17 mouse cellular contexts compared by ENCODE assay signal in the genomic region with DNA sequence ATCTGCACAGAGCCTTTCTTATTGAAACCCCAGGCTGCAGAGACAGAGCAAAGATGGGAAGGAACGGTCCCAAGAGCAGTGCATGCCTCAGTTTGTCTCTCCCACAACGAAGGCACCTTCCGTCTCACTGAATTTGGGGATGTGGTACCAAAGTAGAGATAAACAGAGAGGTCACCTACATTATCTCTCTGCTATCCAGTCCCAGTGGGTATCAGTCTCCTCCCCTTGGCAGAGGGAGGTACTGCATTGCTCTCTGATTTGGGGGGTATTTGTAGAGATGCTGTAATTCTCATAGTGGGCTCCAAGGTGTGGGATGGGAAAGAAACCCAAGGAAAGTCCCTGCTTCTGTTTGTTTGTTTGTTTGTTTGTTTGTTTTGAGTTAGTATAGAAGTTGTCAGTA. TPM values are rescaled to one million over a fixed set of nuclear protein-coding genes. Genes with fewer than 3 reads are reported as not detected.
DNase-seq lines count a peak whose midpoint lies in the region; ATAC-seq and TF ChIP-seq lines count a peak whose summit lies in the region.
"Had no signal": no experiment of that assay in that cellular context is flagged by ENCODE, and none has a peak within 500 bp of the region (broad histone marks: within the 10 kb centered on the region; RNA-seq: fewer than 3 reads in every experiment).

No protein-coding gene starts in this region.

- no peak overlapping the region for H3K27ac ChIP-seq in heart, adult 2 months
- H3K27ac ChIP-seq in liver, embryonic 14.5 days: no peak overlapping the region
- H3K27ac ChIP-seq in hindbrain, embryonic 13.5 days: no peak overlapping the region
- H3K27ac ChIP-seq: limb, embryonic 15.5 days had no signal

- no peak overlapping the region for H3K9ac ChIP-seq in heart, adult 2 months (ENCODE audit: low read depth, low read length)
- H3K9ac ChIP-seq in liver, embryonic 14.5 days (replicated peaks): no peak overlapping the region
- no peak overlapping the region for H3K9ac ChIP-seq in hindbrain, embryonic 13.5 days
- H3K9ac ChIP-seq: limb, embryonic 15.5 days had no signal

- no peak for TF ChIP-seq EP300 in heart, adult 2 months (IDR thresholded peaks at IDR 0.05; ENCODE audit: insufficient read depth, low read depth, low read length)
- TF ChIP-seq EP300 in liver, embryonic 14.5 days (IDR thresholded peaks at IDR 0.05; ENCODE audit: low read depth): no peak

- no peaks in the 10 kb centered on the region; the same call in 1 of the 2 replicates for H3K27me3 ChIP-seq in heart, adult 2 months (ENCODE audit: control insufficient read depth, insufficient read depth, low read length)
- no peaks in the 10 kb centered on the region for H3K27me3 ChIP-seq in liver, embryonic 14.5 days (ENCODE audit: control insufficient read depth, insufficient read depth, low read length)
- no peaks in the 10 kb centered on the region for H3K27me3 ChIP-seq in hindbrain, embryonic 13.5 days
- H3K27me3 ChIP-seq: limb, embryonic 15.5 days had no signal

- intact Hi-C loops in heart, adult 2 months (cut with DNase I): no loop called here
- intact Hi-C loops in heart, postnatal 25 days (cut with DNase I): no loop called here

- H3K4me2 ChIP-seq in liver, embryonic 14.5 days (ENCODE audit: low read depth): no peak overlapping the region
- H3K4me2 ChIP-seq in hindbrain, embryonic 13.5 days: no peak overlapping the region
- H3K4me2 ChIP-seq: limb, embryonic 15.5 days; midbrain, embryonic 11.5 days had no signal

- H3K9me3 ChIP-seq in liver, embryonic 14.5 days (ENCODE audit: control insufficient read depth, low read length): no peaks in the 10 kb centered on the region
- no peaks in the 10 kb centered on the region for H3K9me3 ChIP-seq in hindbrain, embryonic 13.5 days
- H3K9me3 ChIP-seq: limb, embryonic 15.5 days had no signal

- no peak for DNase-seq in heart, adult 2 months
- DNase-seq in heart, postnatal 25 days (ENCODE audit: low spot score): no peak
- no peak for DNase-seq in liver, embryonic 14.5 days (ENCODE audit: low read depth in 3 of 3, low spot score in 3 of 3)
- DNase-seq in liver: no peak
- peak; percentile 12 for DNase-seq in A20 (ENCODE audit: low read depth, low spot score)
- no peak for DNase-seq in cerebellum, adult 8-10 months
- DNase-seq: adrenal gland, postnatal 25 days; cerebellum, postnatal 25 days; heart, postnatal 14 days; lung, postnatal 36 days had no signal

- TF ChIP-seq CTCF in heart, adult 2 months (IDR thresholded peaks at IDR 0.05): peak; percentile 18
- peak; percentile 36 for TF ChIP-seq CTCF in liver, embryonic 14.5 days (IDR thresholded peaks at IDR 0.05; ENCODE audit: low read depth)

- no peaks in the 10 kb centered on the region for H3K79me2 ChIP-seq in heart, adult 2 months (replicated peaks; ENCODE audit: control insufficient read depth, insufficient read depth, low read length)

- no peak for TF ChIP-seq POLR2A in heart, adult 2 months (IDR thresholded peaks at IDR 0.05; ENCODE audit: insufficient read depth, low read depth, low read length)

- ATAC-seq in liver, embryonic 14.5 days (ENCODE audit: insufficient read depth): no peak
- 0 out of 2 replicates have a peak, but pooled peaks have one; percentile 45 for ATAC-seq in common myeloid progenitor, adult 5-6 weeks (replicated peaks; ENCODE audit: low read depth, poor library complexity, severe bottlenecking)
- ATAC-seq in hindbrain, embryonic 13.5 days (ENCODE audit: low FRiP score): no peak
- ATAC-seq: activated CD4-positive, CD25-positive, alpha-beta regulatory T cell, adult 4 months had no signal

- no peaks in the 10 kb centered on the region for H3K4me1 ChIP-seq in heart, adult 2 months (ENCODE audit: control insufficient read depth, insufficient read depth, low read length)
- H3K4me1 ChIP-seq in liver, embryonic 14.5 days (replicated peaks; ENCODE audit: control insufficient read depth in 2 of 2, insufficient read depth in 2 of 2, low read length in 1 of 2): peaks cover 0 to 2% of the 10 kb centered on the region in 2 experiments; a peak in 1 of 4 replicates
- H3K4me1 ChIP-seq in hindbrain, embryonic 13.5 days (replicated peaks): no peaks in the 10 kb centered on the region
- H3K4me1 ChIP-seq: limb, embryonic 15.5 days had no signal

- whole genome bisulfite sequencing in heart, adult 2 months: 72% methylated on average over 3 of the region's 3 CpGs
- WGBS in liver, embryonic 14.5 days (ENCODE audit: insufficient replicate concordance): 33% methylated on average over 3 of the region's 3 CpGs
- WGBS in hindbrain, embryonic 13.5 days: 79% methylated on average over 3 of the region's 3 CpGs

- H3K4me3 ChIP-seq in heart, adult 2 months: no peak overlapping the region
- H3K4me3 ChIP-seq in liver, embryonic 14.5 days (ENCODE audit: insufficient read depth in 1 of 2, low read depth in 2 of 2, low read length in 2 of 2): no peak overlapping the region
- no peak overlapping the region for H3K4me3 ChIP-seq in hindbrain, embryonic 13.5 days
- H3K4me3 ChIP-seq: limb, embryonic 15.5 days; myocyte had no signal

- no peaks in the 10 kb centered on the region for H3K36me3 ChIP-seq in heart, adult 2 months (ENCODE audit: control insufficient read depth, insufficient read depth, low read length)
- H3K36me3 ChIP-seq in liver, embryonic 14.5 days (replicated peaks; ENCODE audit: control insufficient read depth, insufficient read depth, low read depth): no peaks in the 10 kb centered on the region
- H3K36me3 ChIP-seq in hindbrain, embryonic 13.5 days: no peaks in the 10 kb centered on the region
- H3K36me3 ChIP-seq: limb, embryonic 15.5 days had no signal

RNA-seq across cellular contexts. Expression of a gene that starts 28.2 kb away (rescaled TPM):
- 1 to 10 TPM in 1 of 2 experiments, under 1 TPM in 1; 0.73 to 1.8 TPM for total RNA-seq in heart, adult 2 months (2021)
- 1.7 and 2.1 TPM in 2 replicates for polyA plus RNA-seq in heart, adult 2 months (2012; rRNA removed)
- total RNA-seq in heart, postnatal 25 days (2021): under 1 TPM; 0.52 to 0.67 TPM
- polyA plus RNA-seq in liver, embryonic 14.5 days (2012; rRNA removed): 2.4 and 2.7 TPM in 2 replicates
- 1.6 and 3.0 TPM in 2 replicates for polyA plus RNA-seq in liver, embryonic 14.5 days (2014; fragmentation: Nextera tagmentation; extraction: Ambion mirVana)
- total RNA-seq in common myeloid progenitor, adult 5-6 weeks (2017): 0.23 TPM in 1 of 2 replicates, not detected in the other
- 4.7 and 10.5 TPM in 2 replicates for polyA plus RNA-seq in hindbrain, embryonic 13.5 days (2015; fragmentation: Nextera tagmentation; extraction: Ambion mirVana)
- total RNA-seq: left cerebral cortex, postnatal 14 days had no signal
- polyA plus RNA-seq: activated CD4-positive, CD25-positive, alpha-beta regulatory T cell, adult 4 months; myocyte had no signal

RNA-seq across cellular contexts. Expression of a gene that starts 51.7 kb away (rescaled TPM):
- 10 to 100 TPM in 1 of 2 experiments, 1 to 10 TPM in 1; 7.1 to 11.8 TPM for total RNA-seq in heart, adult 2 months (2021)
- 1.1 and 2.1 TPM in 2 replicates for polyA plus RNA-seq in heart, adult 2 months (2012; rRNA removed)
- 10 to 100 TPM in 1 of 2 experiments, 1 to 10 TPM in 1; 8.2 to 11.5 TPM for total RNA-seq in heart, postnatal 25 days (2021)
- 1.8 and 3.8 TPM in 2 replicates for polyA plus RNA-seq in liver, embryonic 14.5 days (2012; rRNA removed)
- polyA plus RNA-seq in liver, embryonic 14.5 days (2014; fragmentation: Nextera tagmentation; extraction: Ambion mirVana): 22.9 and 23.5 TPM in 2 replicates
- 31.0 and 33.9 TPM in 2 replicates for total RNA-seq in common myeloid progenitor, adult 5-6 weeks (2017)
- polyA plus RNA-seq in hindbrain, embryonic 13.5 days (2015; fragmentation: Nextera tagmentation; extraction: Ambion mirVana): 67.0 and 72.2 TPM in 2 replicates
